Mouse (Mus musculus) heart, postnatal 0 days (tissue): ENCODE measurements at regions not wholly inside any gene's neighbourhood (a gene's known extent, or its start where the extent isn't known, plus 50 kb on each side); places are given as distances from the start of the nearest gene placed in this dataset.
A peak's percentile ranks its signal among the peaks of the same experiment; 100 is the strongest.

Experiments used
- ATAC-seq: fragments of 200-750 bp; cut with Nextera tagmentation; 2 replicates; pipeline ENCODE4 v1.8.0; 2017; ENCODE audit warnings: low read depth, moderate number of reproducible peaks, moderate library complexity; ENCODE audit not compliant: insufficient read depth
- DNase-seq: peaks from one replicate; pipeline ENCODE4 v3.0.0-alpha.2; 2016; ENCODE audit warnings: low spot score
- H3K27ac ChIP-seq: fragments of 300-500 bp; sonication (generic); 2 replicates; pipeline ENCODE4 v1.5.1; 2014; ENCODE audit warnings: low read depth, mild to moderate bottlenecking
- H3K27me3 ChIP-seq: fragments of 300-500 bp; sonication (generic); 2 replicates; pipeline ENCODE4 v1.6.1; 2014; ENCODE audit warnings: low read length, mixed read lengths; ENCODE audit not compliant: control insufficient read depth, insufficient read depth
- H3K36me3 ChIP-seq: fragments of 300-500 bp; sonication (generic); replicated peaks from 2 replicates; pipeline ENCODE4 v1.6.1; 2014; ENCODE audit warnings: low read length, mixed read lengths; ENCODE audit not compliant: control insufficient read depth, insufficient read depth
- H3K4me1 ChIP-seq: fragments of 300-500 bp; sonication (generic); 2 replicates; pipeline ENCODE4 v1.6.1; 2014; ENCODE audit warnings: antibody characterized with exemption; ENCODE audit not compliant: control insufficient read depth, insufficient read depth
- H3K4me2 ChIP-seq: fragments of 300-500 bp; sonication (generic); 2 replicates; pipeline ENCODE4 v1.6.1; 2014; ENCODE audit warnings: low read depth, mild to moderate bottlenecking, low read length, moderate library complexity
- H3K4me3 ChIP-seq: fragments of 300-500 bp; sonication (generic); 2 replicates; pipeline ENCODE4 v1.5.1; 2014; ENCODE audit warnings: low read depth, low read length
- H3K9ac ChIP-seq: fragments of 300-500 bp; sonication (generic); replicated peaks from 2 replicates; pipeline ENCODE4 v1.6.1; 2014; ENCODE audit warnings: low read depth, low read length, mixed read lengths
- H3K9me3 ChIP-seq: fragments of 300-500 bp; sonication (generic); replicated peaks from 2 replicates; pipeline ENCODE4 v1.6.1; 2016; ENCODE audit warnings: low read length; ENCODE audit not compliant: control insufficient read depth
- CTCF ChIP-seq: IDR thresholded peaks from 2 replicates; pipeline ENCODE4 v1.5.1; 2016; ENCODE audit warnings: antibody characterized with exemption, control low read depth, low read depth
- EP300 ChIP-seq: IDR thresholded peaks from 2 replicates; pipeline ENCODE4 v1.6.1; 2016; ENCODE audit warnings: antibody characterized with exemption, low read depth
- WGBS: fragments of 180-500 bp; shearing (Covaris S2); extraction: QIAGEN DNeasy Blood & Tissue Kit; methylation state at CpG from one replicate; pipeline ENCODE4 v1.1.7; 2014; 5-methylcytosine and 5-hydroxymethylcytosine counted together

DNA sequence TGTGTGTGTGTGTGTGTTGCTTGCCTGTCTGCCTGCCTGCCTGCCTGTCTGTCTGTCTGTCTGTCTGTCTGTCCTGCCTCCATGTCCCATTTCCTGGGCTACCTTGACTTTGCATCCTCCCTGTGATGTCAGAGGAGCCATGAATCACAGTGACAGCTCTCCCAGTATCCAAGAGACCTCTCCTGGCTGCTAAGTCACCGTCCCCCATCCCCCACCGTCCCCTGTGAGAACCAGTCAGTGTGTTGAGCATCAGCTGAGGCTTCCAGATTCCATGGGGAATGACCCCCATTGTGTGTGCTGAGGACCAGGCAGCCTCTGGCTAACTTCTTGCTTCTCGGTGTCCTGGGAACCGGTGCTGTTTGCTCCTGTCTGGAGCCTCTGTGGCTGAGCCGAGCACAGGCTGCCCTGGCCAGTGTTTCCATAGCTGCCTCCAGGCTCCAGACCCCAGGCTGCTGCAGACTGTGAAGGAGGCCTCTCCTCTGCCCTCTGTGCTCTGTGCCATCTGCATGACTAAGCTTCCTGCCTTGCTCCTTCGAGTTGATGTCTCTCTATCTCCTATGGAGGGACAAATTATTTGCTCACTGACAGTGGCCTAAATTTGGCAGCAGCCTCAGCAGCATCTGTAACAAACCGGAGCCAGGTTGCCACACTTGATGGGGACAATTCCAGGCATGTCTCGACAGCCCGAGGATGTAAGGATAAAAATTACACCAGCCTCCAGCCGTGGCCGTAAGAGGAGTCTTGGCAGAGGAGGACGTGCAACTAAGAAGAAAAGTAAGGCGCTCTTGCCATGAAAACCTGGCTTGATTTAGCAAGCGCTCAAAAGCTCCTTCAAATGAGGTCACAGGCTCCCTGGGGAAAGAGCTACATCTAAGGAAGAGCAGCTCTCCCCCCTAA lies 230.7 kb downstream of the Prex1 start:
- WGBS = 29% methylated on average over 14 of the region's 14 CpGs
- ATAC-seq = peak; percentile 29; the same call in 1 of the 2 replicates
- Histone ChIP-seq H3K4me3 (no peak overlapping the region), H3K9me3 (no peaks in the 10 kb centered on the region), H3K9ac (no peak overlapping the region), H3K27ac (peak overlapping the region; percentile 33; the same call in 1 of the 2 replicates), H3K4me2 (no peak overlapping the region), H3K36me3 (no peaks in the 10 kb centered on the region), H3K4me1 (peaks cover 13% of the 10 kb centered on the region; the same call in 1 of the 2 replicates), H3K27me3 (no peaks in the 10 kb centered on the region)
- TF ChIP-seq CTCF (0 out of 2 replicates have a peak, but pooled peaks have one; percentile 0), EP300 (no peak)
- DNase-seq = peak; percentile 50

DNA sequence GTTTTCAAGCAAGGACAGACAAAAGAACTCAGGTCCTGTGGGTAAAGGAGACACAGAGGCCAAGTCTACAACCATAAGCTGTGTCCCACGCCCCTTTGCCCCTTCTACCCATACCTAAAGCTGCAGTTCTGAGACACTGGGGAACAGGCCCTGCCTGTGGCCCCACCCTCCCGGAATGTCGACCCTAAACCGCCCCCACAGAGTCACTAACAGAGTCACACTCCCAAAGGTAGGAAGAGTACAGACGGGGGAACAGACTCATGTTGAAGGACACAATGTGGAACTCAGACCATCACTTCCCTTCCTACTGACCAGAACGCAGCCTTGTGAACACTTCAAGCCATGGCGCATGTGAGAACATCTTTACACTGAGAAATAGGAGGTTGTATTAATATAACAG lies 231.9 kb downstream of the Prex1 start:
- Histone ChIP-seq H3K27ac (no peak overlapping the region), H3K27me3 (no peaks in the 10 kb centered on the region), H3K36me3 (no peaks in the 10 kb centered on the region), H3K9me3 (no peaks in the 10 kb centered on the region), H3K4me2 (no peak overlapping the region), H3K4me3 (no peak overlapping the region), H3K9ac (no peak overlapping the region), H3K4me1 (peaks cover 8% of the 10 kb centered on the region; the same call in 1 of the 2 replicates)
- DNase-seq (no peak), ATAC-seq (no peak)
- WGBS = 84% methylated on average over 7 of the region's 7 CpGs
- TF ChIP-seq CTCF (no peak), EP300 (no peak)

DNA sequence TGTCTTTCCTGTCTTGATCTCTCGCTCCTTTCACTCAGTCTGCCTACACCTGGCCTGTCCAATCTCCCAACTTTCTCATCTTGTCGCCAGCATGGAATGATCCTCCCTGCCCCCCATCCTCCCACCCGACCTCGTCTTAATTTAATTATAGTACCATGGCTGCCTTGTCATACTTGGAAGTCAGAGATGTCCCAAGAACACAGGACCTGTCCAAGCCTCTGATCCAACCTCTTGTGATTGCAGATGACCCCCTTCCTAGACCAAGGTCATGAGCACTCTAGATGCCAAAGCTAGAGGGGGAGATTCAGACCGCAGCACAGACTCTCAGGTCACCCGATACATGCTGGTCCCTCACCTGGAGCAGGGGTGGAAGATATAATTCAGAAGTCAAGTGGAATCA lies 232.3 kb downstream of the Prex1 start:
- Histone ChIP-seq H3K4me2 (no peak overlapping the region), H3K4me1 (peaks cover 8% of the 10 kb centered on the region; the same call in 1 of the 2 replicates), H3K36me3 (no peaks in the 10 kb centered on the region), H3K27me3 (no peaks in the 10 kb centered on the region), H3K9ac (no peak overlapping the region), H3K4me3 (no peak overlapping the region), H3K27ac (no peak overlapping the region), H3K9me3 (no peaks in the 10 kb centered on the region)
- WGBS = 78% methylated on average over 6 of the region's 6 CpGs
- ATAC-seq = no peak
- no peak for TF ChIP-seq EP300
- no peak for TF ChIP-seq CTCF
- no peak for DNase-seq

DNA sequence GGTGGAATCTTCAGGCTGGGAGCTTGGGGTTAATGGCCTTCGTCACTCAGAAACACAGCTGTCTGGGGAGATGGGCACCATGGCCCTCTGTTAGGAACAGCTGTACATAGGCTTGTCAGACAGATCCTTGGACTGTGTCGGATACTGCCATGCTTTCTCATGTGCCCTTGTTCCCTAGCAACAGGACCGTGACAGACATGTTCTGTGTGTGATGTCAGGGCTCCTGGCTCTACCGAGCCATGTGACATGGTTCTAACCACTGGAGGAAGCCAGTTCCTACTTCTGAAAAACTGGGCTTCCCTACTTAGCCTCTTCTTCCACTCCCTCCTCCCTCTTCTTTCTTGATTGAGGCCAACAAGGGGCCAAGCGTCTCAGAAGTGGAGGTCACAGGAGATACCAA lies 232.7 kb downstream of the Prex1 start:
- TF ChIP-seq CTCF (no peak), EP300 (no peak)
- Histone ChIP-seq H3K9ac (no peak overlapping the region), H3K9me3 (no peaks in the 10 kb centered on the region), H3K4me2 (no peak overlapping the region), H3K27me3 (no peaks in the 10 kb centered on the region), H3K27ac (no peak overlapping the region), H3K4me3 (no peak overlapping the region), H3K4me1 (peaks cover 8% of the 10 kb centered on the region; the same call in 1 of the 2 replicates), H3K36me3 (no peaks in the 10 kb centered on the region)
- DNase-seq (no peak), ATAC-seq (no peak)
- WGBS = 79% methylated on average over 5 of the region's 5 CpGs

- TF ChIP-seq EP300 (no peak), CTCF (no peak)
These were observed 236.7 kb downstream of the Prex1 start for GRCm38 (mm10) chr2:166476953-166477352.

More at GRCm38 (mm10) chr2:166476953-166477352, 236.7 kb downstream of the Prex1 start:
- Histone ChIP-seq H3K9ac (no peak overlapping the region), H3K4me2 (no peak overlapping the region), H3K4me3 (no peak overlapping the region), H3K36me3 (no peaks in the 10 kb centered on the region), H3K9me3 (no peaks in the 10 kb centered on the region), H3K27ac (no peak overlapping the region), H3K4me1 (no peaks in the 10 kb centered on the region), H3K27me3 (no peaks in the 10 kb centered on the region)
- 84% methylated on average over 6 of the region's 6 CpGs for WGBS
- no peak for DNase-seq
- ATAC-seq = no peak
